Mouse (Mus musculus) midbrain, postnatal 0 days (tissue): Measurements from ENCODE around the gene Sptb. TPM values are rescaled to one million over a fixed set of nuclear protein-coding genes. Genes with fewer than 3 reads are reported as not detected.

Source experiments
- ATAC-seq: fragments of 200-750 bp; cut with Nextera tagmentation; 2 replicates; pipeline ENCODE4 v1.8.0; 2017; ENCODE audit warnings: moderate number of reproducible peaks, mild to moderate bottlenecking, moderate TSS enrichment, moderate library complexity; ENCODE audit not compliant: low FRiP score
- DNase-seq: peaks from one replicate; pipeline ENCODE4 v3.0.0-alpha.2; 2015; ENCODE audit warnings: low spot score
- H3K27ac ChIP-seq: fragments of 300-500 bp; sonication (generic); 2 replicates; pipeline ENCODE4 v1.5.1; 2014; ENCODE audit warnings: low read depth, mild to moderate bottlenecking, low read length, mixed read lengths
- H3K27me3 ChIP-seq: fragments of 300-500 bp; sonication (generic); 2 replicates; pipeline ENCODE4 v1.6.1; 2014; ENCODE audit warnings: low read length, control low read depth, mixed read lengths; ENCODE audit not compliant: insufficient read depth
- H3K36me3 ChIP-seq: fragments of 300-500 bp; sonication (generic); 2 replicates; pipeline ENCODE4 v1.6.1; 2014; ENCODE audit warnings: low read length, control low read depth, mixed read lengths; ENCODE audit not compliant: insufficient read depth
- H3K4me1 ChIP-seq: fragments of 300-500 bp; sonication (generic); 2 replicates; pipeline ENCODE4 v1.6.1; 2014; ENCODE audit warnings: mild to moderate bottlenecking, control low read depth, antibody characterized with exemption, low read length, mixed read lengths; ENCODE audit not compliant: insufficient read depth
- H3K4me2 ChIP-seq: fragments of 300-500 bp; sonication (generic); 2 replicates; pipeline ENCODE4 v1.6.1; 2014; ENCODE audit warnings: low read depth, mild to moderate bottlenecking, low read length, mixed read lengths; ENCODE audit not compliant: poor library complexity, severe bottlenecking
- H3K4me3 ChIP-seq: fragments of 300-500 bp; sonication (generic); 2 replicates; pipeline ENCODE4 v1.5.1; 2014; ENCODE audit warnings: low read depth, mild to moderate bottlenecking, low read length, moderate library complexity
- H3K9ac ChIP-seq: fragments of 300-500 bp; sonication (generic); replicated peaks from 2 replicates; pipeline ENCODE4 v1.6.1; 2014; ENCODE audit warnings: mild to moderate bottlenecking, low read length, moderate library complexity, mixed read lengths; ENCODE audit not compliant: poor library complexity, severe bottlenecking
- H3K9me3 ChIP-seq: fragments of 300-500 bp; sonication (generic); 2 replicates; pipeline ENCODE4 v1.6.1; 2016; ENCODE audit warnings: low read length, control low read depth
- CTCF ChIP-seq: IDR thresholded peaks from 2 replicates; pipeline ENCODE4 v1.5.1; 2016; ENCODE audit warnings: antibody characterized with exemption, mild to moderate bottlenecking
- WGBS: fragments of 180-500 bp; shearing (Covaris S2); extraction: QIAGEN DNeasy Blood & Tissue Kit; methylation state at CpG from one replicate; pipeline ENCODE4 v1.1.7; 2014; 5-methylcytosine and 5-hydroxymethylcytosine counted together
- polyA plus RNA-seq: library from polyadenylated mRNA; unstranded; fragments of >200 nt; fragmentation: Nextera tagmentation; extraction: Ambion mirVana; gene quantifications from 2 replicates; pipeline ENCODE4 v1.2.1, GENCODE M21; 2015
- total RNA-seq: library from RNA; depleted of rRNA; stranded (reverse); fragments of >200 nt; gene quantifications from 2 replicates; pipeline ENCODE4 v1.2.3, GENCODE M21; 2014

The Sptb gene
- total and polyA plus RNA-seq, 2 experiments from 2014 or later: 4.8 to 32.8 TPM

DNA sequence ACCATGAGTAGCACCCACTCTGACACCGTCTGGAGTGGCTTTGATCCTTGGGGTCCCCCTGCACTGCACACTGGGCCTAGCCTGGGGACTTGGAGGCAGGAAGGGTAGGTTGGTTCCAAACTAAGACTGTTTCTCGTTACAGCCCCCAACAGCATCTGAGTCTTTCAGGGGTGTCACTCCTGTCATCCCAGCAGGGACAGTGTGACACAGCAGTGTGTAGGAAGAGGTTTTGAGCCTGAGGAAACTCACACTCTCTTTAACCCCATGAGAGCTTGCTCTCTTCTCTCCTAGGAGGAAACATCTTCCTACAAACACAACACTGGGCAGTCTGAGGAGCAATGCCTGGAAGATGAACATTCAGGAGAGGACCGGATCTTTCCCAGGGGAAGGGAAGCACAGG, 115.8 kb downstream of the Sptb start:
- no peaks in the 10 kb centered on the region for H3K27me3 ChIP-seq
- no peak for ATAC-seq
- no peaks in the 10 kb centered on the region for H3K9me3 ChIP-seq
- no peaks in the 10 kb centered on the region for H3K4me1 ChIP-seq
- H3K36me3 ChIP-seq: peaks cover 2% of the 10 kb centered on the region; the same call in 1 of the 2 replicates
- H3K4me3 ChIP-seq: no peak overlapping the region
- no peak overlapping the region for H3K27ac ChIP-seq
- no peak for DNase-seq
- no peak for TF ChIP-seq CTCF
- WGBS: 71% methylated on average over 3 of the region's 3 CpGs
- H3K9ac ChIP-seq: no peak overlapping the region
- no peak overlapping the region for H3K4me2 ChIP-seq

GRCm38 (mm10) chr12:76593839-76594322, 116.5 kb downstream of the Sptb start:
- ATAC-seq (no peak), DNase-seq (peak; percentile 43)
- Histone ChIP-seq H3K9ac (no peak overlapping the region), H3K27me3 (no peaks in the 10 kb centered on the region), H3K4me1 (no peaks in the 10 kb centered on the region), H3K36me3 (no peaks in the 10 kb centered on the region), H3K4me2 (no peak overlapping the region), H3K27ac (no peak overlapping the region), H3K9me3 (no peaks in the 10 kb centered on the region), H3K4me3 (no peak overlapping the region)
- no peak for TF ChIP-seq CTCF
- WGBS: 17% methylated on average over 7 of the region's 7 CpGs

- H3K9me3 ChIP-seq: no peaks in the 10 kb centered on the region
- no peak overlapping the region for H3K27ac ChIP-seq
- H3K4me3 ChIP-seq: no peak overlapping the region
- TF ChIP-seq CTCF: no peak
- WGBS: 85% methylated on average over 6 of the region's 6 CpGs
- H3K9ac ChIP-seq: no peak overlapping the region
- H3K4me2 ChIP-seq: no peak overlapping the region
- H3K4me1 ChIP-seq: no peaks in the 10 kb centered on the region
- H3K36me3 ChIP-seq: no peaks in the 10 kb centered on the region
- ATAC-seq (no peak), DNase-seq (no peak)
- no peaks in the 10 kb centered on the region for H3K27me3 ChIP-seq
Observed at GRCm38 (mm10) chr12:76593254-76593653, 117.1 kb downstream of the Sptb start.

DNA sequence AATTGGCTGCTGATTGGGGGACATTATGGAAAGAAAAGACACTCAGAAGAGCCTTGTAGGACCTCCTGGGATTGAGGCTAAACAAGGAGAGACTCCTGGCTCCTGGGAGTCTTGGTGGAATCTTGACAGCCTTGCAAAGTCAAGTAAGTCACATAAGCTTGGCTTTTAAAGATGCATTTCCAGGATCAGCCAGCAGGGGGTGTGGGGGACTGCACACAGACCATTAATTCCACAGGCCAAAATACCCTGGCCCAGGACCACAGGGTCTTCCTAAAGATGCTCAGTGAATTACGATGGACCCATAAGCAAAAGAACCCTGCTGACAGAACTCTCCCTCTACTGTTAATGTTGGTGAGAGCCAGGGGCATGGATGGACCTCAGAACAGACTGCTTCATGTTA, 118.1 kb downstream of the Sptb start:
- Histone ChIP-seq H3K4me1 (no peaks in the 10 kb centered on the region), H3K27me3 (no peaks in the 10 kb centered on the region), H3K9me3 (no peaks in the 10 kb centered on the region), H3K36me3 (no peaks in the 10 kb centered on the region), H3K9ac (no peak overlapping the region), H3K4me3 (no peak overlapping the region), H3K4me2 (no peak overlapping the region), H3K27ac (no peak overlapping the region)
- TF ChIP-seq CTCF: peak; percentile 79
- DNase-seq (peak; percentile 70), ATAC-seq (no peak)
- WGBS: 42% methylated on average over 1 of the region's 1 CpGs

DNA sequence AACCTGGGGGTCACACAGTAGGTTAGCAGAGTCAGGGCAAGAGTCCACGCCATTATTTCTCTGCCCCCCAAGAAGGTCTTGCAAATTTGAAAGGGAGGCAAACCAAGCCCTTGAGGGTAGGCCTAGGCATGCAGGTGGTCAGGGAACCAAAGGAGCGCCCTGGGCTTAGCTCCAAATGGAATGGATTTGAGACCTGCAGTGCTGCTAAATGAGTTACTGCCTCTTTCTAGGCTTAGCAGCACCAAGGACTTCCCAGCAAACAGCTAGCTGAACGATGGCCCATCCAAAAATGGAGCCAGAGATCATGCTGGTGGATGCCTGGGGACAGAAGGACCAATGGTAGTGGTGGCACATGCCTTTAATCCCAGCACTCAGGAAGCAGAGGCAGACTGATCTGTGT, 119.3 kb downstream of the Sptb start:
- Histone ChIP-seq H3K4me2 (no peak overlapping the region), H3K27ac (no peak overlapping the region)
- no peak for ATAC-seq

DNA sequence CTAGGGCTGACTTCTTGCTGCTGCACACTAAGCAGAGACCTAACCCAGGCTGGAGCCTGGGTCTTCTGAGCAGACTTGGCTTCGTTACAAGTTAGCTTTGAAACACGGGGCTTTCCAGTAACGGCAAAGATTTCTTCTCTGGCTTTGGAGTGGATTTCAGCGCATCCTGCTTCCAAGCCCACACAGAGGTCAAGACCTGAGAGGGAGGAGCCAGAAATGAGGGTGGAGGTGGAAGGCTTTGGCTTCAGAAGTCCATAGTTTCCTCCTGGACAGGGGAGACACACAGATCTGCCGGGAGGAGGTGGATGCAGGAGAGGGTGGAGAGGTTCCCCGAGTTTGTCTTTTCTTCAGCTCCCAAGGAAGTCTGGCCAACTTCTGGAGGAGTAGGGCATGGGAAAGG, 120.8 kb downstream of the Sptb start:
- WGBS: 72% methylated on average over 6 of the region's 6 CpGs
- Histone ChIP-seq H3K27ac (no peak overlapping the region), H3K36me3 (no peaks in the 10 kb centered on the region), H3K9ac (no peak overlapping the region), H3K27me3 (no peaks in the 10 kb centered on the region), H3K9me3 (no peaks in the 10 kb centered on the region), H3K4me3 (no peak overlapping the region), H3K4me2 (no peak overlapping the region), H3K4me1 (no peaks in the 10 kb centered on the region)
- ATAC-seq (no peak), DNase-seq (no peak)
- no peak for TF ChIP-seq CTCF

More for the DNA sequence above, 119.3 kb downstream of the Sptb start:
- Histone ChIP-seq H3K36me3 (no peaks in the 10 kb centered on the region), H3K4me3 (no peak overlapping the region), H3K27me3 (no peaks in the 10 kb centered on the region), H3K9ac (no peak overlapping the region), H3K9me3 (no peaks in the 10 kb centered on the region), H3K4me1 (no peaks in the 10 kb centered on the region)
- no peak for TF ChIP-seq CTCF
- WGBS: 73% methylated on average over 3 of the region's 3 CpGs
- no peak for DNase-seq
